Mouse (Mus musculus): ENCODE results near the gene Incenp. TPM values are rescaled to one million over a fixed set of nuclear protein-coding genes. Genes with fewer than 3 reads are reported as not detected.
"Not testable (repeated sequence)": the region's sequence is repeated elsewhere in the genome, so short reads cannot be mapped to it uniquely, and the experiment has no call there.

The Incenp gene
- polyA plus RNA-seq, 1 experiment: 301 TPM

DNA sequence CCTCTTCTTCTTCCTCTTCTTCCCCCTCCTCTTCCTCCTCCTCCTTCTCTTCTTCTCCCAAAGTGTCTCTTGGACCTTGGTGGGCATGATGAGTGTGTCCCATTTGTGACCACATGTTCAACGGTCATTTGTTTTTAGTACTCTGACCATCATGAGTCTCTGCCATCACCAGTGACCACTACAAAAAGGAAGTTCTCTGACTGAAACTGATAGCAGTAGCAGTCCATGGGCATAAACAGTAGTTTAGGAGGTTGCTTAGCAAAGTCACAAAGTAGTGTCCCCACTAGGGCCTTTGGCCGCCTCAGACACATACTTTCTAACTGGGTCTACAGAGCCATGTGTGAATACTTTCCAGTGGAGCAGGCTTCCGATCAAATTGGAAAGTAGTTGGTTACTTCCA lies 15.0 kb upstream of the Incenp start:
- peak overlapping the region; percentile 68 for H3K27ac ChIP-seq (ENCODE audit: control insufficient read depth, insufficient read depth, low read depth, low read length, poor library complexity)
- H3K4me3 ChIP-seq (replicated peaks; ENCODE audit: control insufficient read depth, low read depth, low read length): no peak overlapping the region
- TF ChIP-seq CTCF (IDR thresholded peaks at IDR 0.05; ENCODE audit: control insufficient read depth, insufficient read depth, low read length) (no peak), POLR2A (IDR thresholded peaks at IDR 0.05; ENCODE audit: borderline replicate concordance, control insufficient read depth, low read depth, low read length) (no peak)
- H3K4me1 ChIP-seq (ENCODE audit: control insufficient read depth, insufficient read depth, low read length): peaks cover 1% of the 10 kb centered on the region; the same call in 1 of the 2 replicates
- 67% methylated on average over 3 of the region's 3 CpGs for WGBS

DNA sequence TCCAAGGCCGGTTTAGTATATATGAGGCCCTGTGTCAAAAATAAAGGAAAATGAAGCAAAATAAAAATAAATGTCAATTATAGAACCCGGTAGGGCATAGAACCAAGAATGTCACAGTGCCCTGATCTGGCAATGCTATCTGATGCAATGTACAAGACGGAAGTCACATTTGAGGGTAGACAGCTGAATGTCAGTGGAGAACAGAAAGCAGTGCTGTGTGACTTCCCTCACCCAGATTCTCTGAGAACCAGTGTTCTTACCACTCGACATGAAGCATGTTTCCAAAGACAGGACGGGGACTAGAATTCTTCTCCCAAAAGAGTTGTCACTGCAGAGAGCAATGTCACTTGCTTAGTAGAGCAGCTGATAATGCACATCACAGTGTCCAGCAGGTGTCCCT lies 14.4 kb upstream of the Incenp start:
- no peak for TF ChIP-seq CTCF (IDR thresholded peaks at IDR 0.05; ENCODE audit: control insufficient read depth, insufficient read depth, low read length)
- no peak for TF ChIP-seq POLR2A (IDR thresholded peaks at IDR 0.05; ENCODE audit: borderline replicate concordance, control insufficient read depth, low read depth, low read length)
- peaks cover 1% of the 10 kb centered on the region; the same call in 1 of the 2 replicates for H3K4me1 ChIP-seq (ENCODE audit: control insufficient read depth, insufficient read depth, low read length)
- H3K4me3 ChIP-seq (replicated peaks; ENCODE audit: control insufficient read depth, low read depth, low read length): no peak overlapping the region
- 62% methylated on average over 5 of the region's 5 CpGs for WGBS
- peak overlapping the region; percentile 68 for H3K27ac ChIP-seq (ENCODE audit: control insufficient read depth, insufficient read depth, low read depth, low read length, poor library complexity)

DNA sequence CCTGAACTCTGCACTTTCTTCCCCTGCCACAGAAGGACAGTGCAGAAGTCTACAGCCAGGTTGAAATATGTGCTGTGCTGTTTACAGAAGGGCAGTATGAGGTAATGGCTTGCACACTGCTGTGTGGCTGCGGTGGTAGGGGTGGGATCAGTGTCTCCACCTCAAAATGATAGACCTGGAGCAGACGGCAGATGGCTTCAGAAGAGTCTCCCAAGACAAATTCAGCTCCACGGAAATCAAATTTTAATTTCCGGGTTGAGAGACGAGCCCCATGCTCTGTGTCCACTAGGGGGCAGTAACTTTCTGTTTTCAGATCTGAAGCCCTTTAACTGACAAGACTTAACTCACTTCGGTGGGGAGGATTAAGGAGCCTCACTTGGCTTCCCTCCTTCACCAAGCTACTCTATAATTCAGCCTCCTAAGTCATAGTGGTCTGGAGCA lies 12.0 kb upstream of the Incenp start:
- Histone ChIP-seq H3K4me1 (ENCODE audit: control insufficient read depth, insufficient read depth, low read length) (no peaks in the 10 kb centered on the region; the same call in 1 of the 2 replicates), H3K27ac (ENCODE audit: control insufficient read depth, insufficient read depth, low read depth, low read length, poor library complexity) (no peak overlapping the region), H3K4me3 (replicated peaks; ENCODE audit: control insufficient read depth, low read depth, low read length) (no peak overlapping the region)
- 11% methylated on average over 6 of the region's 6 CpGs for WGBS
- TF ChIP-seq POLR2A (IDR thresholded peaks at IDR 0.05; ENCODE audit: borderline replicate concordance, control insufficient read depth, low read depth, low read length) (no peak), CTCF (IDR thresholded peaks at IDR 0.05; ENCODE audit: control insufficient read depth, insufficient read depth, low read length) (peak; percentile 25; the same call in 1 of the 2 replicates)

DNA sequence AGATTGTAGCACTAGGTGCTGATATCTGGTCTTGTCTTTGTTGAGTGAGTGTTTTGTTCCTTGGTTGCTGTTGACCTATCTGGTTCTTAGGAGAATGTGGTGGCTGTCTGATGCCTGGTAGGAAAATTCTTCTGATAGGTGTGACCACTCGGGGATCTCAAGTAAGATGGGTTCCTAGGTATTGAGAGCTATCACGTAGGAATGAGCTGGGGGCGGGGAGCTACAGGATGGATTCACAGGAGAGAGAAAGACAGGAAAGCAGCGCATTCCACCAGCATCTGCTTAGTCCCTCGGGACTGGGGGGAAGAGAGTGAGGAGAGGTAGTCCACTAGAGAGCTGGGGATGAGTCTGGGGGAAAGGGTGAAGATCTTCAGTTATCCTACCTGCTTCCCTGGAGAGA lies 10.0 kb upstream of the Incenp start:
- H3K27ac ChIP-seq (ENCODE audit: control insufficient read depth, insufficient read depth, low read depth, low read length, poor library complexity): no peak overlapping the region
- H3K4me1 ChIP-seq (ENCODE audit: control insufficient read depth, insufficient read depth, low read length): no peaks in the 10 kb centered on the region; the same call in 1 of the 2 replicates
- TF ChIP-seq CTCF (IDR thresholded peaks at IDR 0.05; ENCODE audit: control insufficient read depth, insufficient read depth, low read length) (no peak), POLR2A (IDR thresholded peaks at IDR 0.05; ENCODE audit: borderline replicate concordance, control insufficient read depth, low read depth, low read length) (no peak)
- H3K4me3 ChIP-seq (replicated peaks; ENCODE audit: control insufficient read depth, low read depth, low read length): no peak overlapping the region
- 85% methylated on average over 5 of the region's 5 CpGs for WGBS

DNA sequence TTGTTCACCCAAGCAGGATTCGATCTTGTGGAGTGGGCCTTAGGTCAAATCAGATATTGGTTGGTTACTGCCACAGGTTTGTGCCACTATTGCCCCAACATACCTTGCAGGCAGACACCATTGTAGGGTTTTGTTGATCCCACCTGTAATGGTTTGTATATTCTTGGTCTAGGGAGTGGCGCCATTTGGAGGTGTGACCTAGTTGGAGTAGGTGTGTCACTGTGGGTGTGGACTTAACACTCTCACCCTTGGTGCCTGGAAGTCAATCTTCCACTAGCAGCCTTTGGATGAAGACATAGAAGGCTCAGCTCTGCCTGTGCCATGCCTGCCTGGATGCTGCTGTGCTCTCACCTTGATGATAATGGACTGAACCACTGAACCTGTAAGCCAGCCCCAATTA lies 1.3 kb upstream of the Incenp start:
- not testable (repeated sequence) for H3K27ac ChIP-seq (ENCODE audit: control insufficient read depth, insufficient read depth, low read depth, low read length, poor library complexity); H3K4me3 ChIP-seq (replicated peaks; ENCODE audit: control insufficient read depth, low read depth, low read length)
- WGBS: 88% methylated on average over 2 of the region's 2 CpGs

DNA sequence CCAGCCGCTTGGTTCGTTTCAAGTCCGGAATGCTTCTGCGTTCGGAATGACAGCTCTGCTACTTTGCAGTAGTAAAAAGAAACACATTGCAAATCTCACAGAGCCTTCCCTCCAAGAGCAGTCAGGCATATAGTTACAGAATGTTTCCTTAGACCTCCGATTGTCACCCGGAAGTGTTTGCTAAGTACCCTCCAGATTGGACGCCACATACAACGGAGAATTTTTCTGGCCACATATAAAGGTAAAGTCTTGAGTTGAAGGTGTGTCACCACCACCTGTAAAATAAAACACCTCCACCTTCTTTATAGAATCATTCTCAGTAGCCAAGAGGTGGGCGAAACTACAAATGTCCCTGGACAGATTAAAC lies 412 bp upstream of the Incenp start:
- Histone ChIP-seq H3K4me1 (ENCODE audit: control insufficient read depth, insufficient read depth, low read length) (peaks cover 1% of the 10 kb centered on the region; the same call in 1 of the 2 replicates), H3K4me3 (replicated peaks; ENCODE audit: control insufficient read depth, low read depth, low read length) (peak overlapping the region; percentile 65), H3K27ac (ENCODE audit: control insufficient read depth, insufficient read depth, low read depth, low read length, poor library complexity) (peak overlapping the region; percentile 84)
- TF ChIP-seq CTCF (IDR thresholded peaks at IDR 0.05; ENCODE audit: control insufficient read depth, insufficient read depth, low read length) (no peak), POLR2A (IDR thresholded peaks at IDR 0.05; ENCODE audit: borderline replicate concordance, control insufficient read depth, low read depth, low read length) (no peak)
- 8% methylated on average over 10 of the region's 10 CpGs for WGBS

More for the DNA sequence above, 1.3 kb upstream of the Incenp start:
- H3K4me1 ChIP-seq (ENCODE audit: control insufficient read depth, insufficient read depth, low read length): not testable (repeated sequence)

DNA sequence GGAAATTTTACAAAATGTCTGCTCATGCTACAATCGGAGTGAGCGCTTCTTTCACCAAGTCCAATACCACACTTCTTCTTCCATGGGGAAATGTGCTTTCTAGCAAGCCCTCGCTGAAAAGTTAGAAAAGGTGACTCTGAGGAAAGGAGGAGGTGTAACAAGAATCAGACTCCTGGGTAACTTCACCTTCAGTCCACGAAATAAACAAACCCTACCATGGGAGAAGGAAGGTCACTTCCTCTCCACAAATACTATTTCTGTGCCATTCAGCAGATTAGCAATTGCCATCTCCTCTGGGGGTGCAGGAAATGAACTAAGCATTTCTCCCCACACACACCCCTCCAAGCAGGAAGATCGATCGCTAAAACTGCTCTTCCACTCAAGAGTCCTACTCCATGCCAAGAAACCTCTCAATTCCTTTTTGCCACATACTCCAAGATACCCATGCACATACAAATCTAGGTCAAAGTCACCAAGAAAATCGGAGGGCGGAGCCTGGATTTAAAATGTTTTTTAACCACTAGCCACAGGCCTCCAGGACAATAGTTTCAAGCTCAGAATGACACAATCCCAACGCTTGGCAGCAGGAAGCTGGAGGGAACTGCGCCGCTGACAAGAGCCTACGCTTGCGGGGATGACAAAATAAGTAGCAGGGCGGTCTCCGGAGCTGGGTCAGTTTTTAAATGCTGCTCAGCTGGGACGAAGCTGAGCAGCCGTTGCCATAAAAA lies 848 bp downstream of the Incenp start:
- Histone ChIP-seq H3K4me3 (replicated peaks; ENCODE audit: control insufficient read depth, low read depth, low read length) (peak overlapping the region; percentile 72), H3K27ac (ENCODE audit: control insufficient read depth, insufficient read depth, low read depth, low read length, poor library complexity) (peak overlapping the region; percentile 84), H3K4me1 (ENCODE audit: control insufficient read depth, insufficient read depth, low read length) (peaks cover 1% of the 10 kb centered on the region; the same call in 1 of the 2 replicates)
- 4% methylated on average over 17 of the region's 17 CpGs for WGBS
- TF ChIP-seq CTCF (IDR thresholded peaks at IDR 0.05; ENCODE audit: control insufficient read depth, insufficient read depth, low read length) (no peak), POLR2A (IDR thresholded peaks at IDR 0.05; ENCODE audit: borderline replicate concordance, control insufficient read depth, low read depth, low read length) (no peak)

DNA sequence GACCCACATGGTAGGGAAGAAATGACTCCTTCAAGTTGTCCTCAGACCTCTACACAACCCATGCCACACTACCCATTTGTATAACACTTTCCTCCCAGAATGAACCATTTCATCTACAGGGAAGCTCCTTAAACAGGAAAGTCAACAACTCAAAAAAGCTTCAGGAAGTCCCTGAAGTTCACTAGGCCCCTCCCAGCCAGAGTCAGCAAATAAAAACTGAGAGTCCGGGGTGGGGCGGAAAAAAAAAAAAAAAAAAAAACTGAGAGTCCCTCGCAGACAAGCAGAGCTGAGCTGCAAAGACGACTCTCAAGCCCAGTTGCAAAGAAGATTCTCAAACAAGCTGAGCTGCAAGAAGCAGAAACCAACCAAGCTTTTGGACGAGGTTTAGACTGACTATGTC lies 3.3 kb downstream of the Incenp start:
- Histone ChIP-seq H3K4me3 (replicated peaks; ENCODE audit: control insufficient read depth, low read depth, low read length) (no peak overlapping the region), H3K4me1 (ENCODE audit: control insufficient read depth, insufficient read depth, low read length) (peaks cover 1% of the 10 kb centered on the region; the same call in 1 of the 2 replicates), H3K27ac (ENCODE audit: control insufficient read depth, insufficient read depth, low read depth, low read length, poor library complexity) (no peak overlapping the region)
- TF ChIP-seq POLR2A (IDR thresholded peaks at IDR 0.05; ENCODE audit: borderline replicate concordance, control insufficient read depth, low read depth, low read length): no peak
- no peak for TF ChIP-seq CTCF (IDR thresholded peaks at IDR 0.05; ENCODE audit: control insufficient read depth, insufficient read depth, low read length)
- 78% methylated on average over 5 of the region's 5 CpGs for WGBS

DNA sequence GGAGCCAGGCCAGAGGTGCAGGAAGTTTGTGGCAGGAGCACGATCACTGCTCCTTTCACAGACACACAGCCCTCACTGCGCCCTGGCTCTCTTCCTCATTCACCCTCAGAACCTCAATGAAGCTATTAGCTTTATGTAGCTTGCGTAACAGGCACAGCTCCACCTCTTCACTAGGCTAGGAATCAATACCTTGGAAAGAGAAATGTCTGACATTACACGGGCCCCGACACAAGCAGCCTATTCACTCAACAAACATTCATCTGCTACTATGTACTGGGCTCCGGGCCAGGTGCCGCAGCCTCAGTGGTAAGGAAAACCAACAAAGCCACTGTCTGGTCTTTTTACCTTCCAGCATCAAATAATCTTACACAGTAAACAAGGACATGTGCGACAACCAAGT lies 12.6 kb downstream of the Incenp start:
- Histone ChIP-seq H3K4me1 (ENCODE audit: control insufficient read depth, insufficient read depth, low read length) (no peaks in the 10 kb centered on the region), H3K4me3 (replicated peaks; ENCODE audit: control insufficient read depth, low read depth, low read length) (no peak overlapping the region), H3K27ac (ENCODE audit: control insufficient read depth, insufficient read depth, low read depth, low read length, poor library complexity) (no peak overlapping the region)
- WGBS: 79% methylated on average over 8 of the region's 8 CpGs
- TF ChIP-seq POLR2A (IDR thresholded peaks at IDR 0.05; ENCODE audit: borderline replicate concordance, control insufficient read depth, low read depth, low read length) (no peak), CTCF (IDR thresholded peaks at IDR 0.05; ENCODE audit: control insufficient read depth, insufficient read depth, low read length) (no peak)
